Mouse (Mus musculus): ENCODE data around the gene Carmil2. TPM values are rescaled to one million over a fixed set of nuclear protein-coding genes. Genes with fewer than 3 reads are reported as not detected.
A peak's percentile ranks its signal among the peaks of the same experiment; 100 is the strongest.

Carmil2 gene
- polyA plus RNA-seq, 1 experiment from 2014 or later: 9.7 TPM

DNA sequence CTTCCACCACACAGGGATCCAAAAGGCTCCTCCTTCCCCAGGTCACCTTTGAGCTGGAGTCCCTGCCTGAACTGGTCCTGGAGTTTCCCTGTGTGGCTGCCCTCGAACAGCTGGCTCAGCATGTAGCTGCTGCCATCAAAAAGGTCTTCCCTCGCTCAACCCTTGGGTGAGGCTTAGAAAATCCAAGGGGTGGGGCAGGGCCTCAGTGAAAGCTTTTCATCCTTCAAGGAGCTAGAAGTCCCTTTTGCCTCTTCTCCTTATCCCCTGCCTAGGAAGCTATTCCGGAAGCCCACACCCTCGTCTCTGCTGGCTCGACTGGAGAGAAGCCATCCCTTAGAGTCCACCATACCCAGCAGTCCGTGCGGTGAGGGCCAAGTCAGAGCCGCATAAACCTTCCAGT lies 1.4 kb downstream of the Carmil2 start:
- H3K4me2 ChIP-seq (replicated peaks): no peak overlapping the region
- H3K9ac ChIP-seq: no peak overlapping the region
- no peaks in the 10 kb centered on the region for H3K9me3 ChIP-seq (replicated peaks)
- no peak for ATAC-seq (ENCODE audit: low FRiP score)
- no peak overlapping the region for H3K4me3 ChIP-seq
- peaks cover 7% of the 10 kb centered on the region for H3K4me1 ChIP-seq
- H3K27me3 ChIP-seq: no peaks in the 10 kb centered on the region
- H3K36me3 ChIP-seq: peaks cover 18% of the 10 kb centered on the region
- WGBS: 72% methylated on average over 8 of the region's 8 CpGs
- no peak overlapping the region for H3K27ac ChIP-seq

DNA sequence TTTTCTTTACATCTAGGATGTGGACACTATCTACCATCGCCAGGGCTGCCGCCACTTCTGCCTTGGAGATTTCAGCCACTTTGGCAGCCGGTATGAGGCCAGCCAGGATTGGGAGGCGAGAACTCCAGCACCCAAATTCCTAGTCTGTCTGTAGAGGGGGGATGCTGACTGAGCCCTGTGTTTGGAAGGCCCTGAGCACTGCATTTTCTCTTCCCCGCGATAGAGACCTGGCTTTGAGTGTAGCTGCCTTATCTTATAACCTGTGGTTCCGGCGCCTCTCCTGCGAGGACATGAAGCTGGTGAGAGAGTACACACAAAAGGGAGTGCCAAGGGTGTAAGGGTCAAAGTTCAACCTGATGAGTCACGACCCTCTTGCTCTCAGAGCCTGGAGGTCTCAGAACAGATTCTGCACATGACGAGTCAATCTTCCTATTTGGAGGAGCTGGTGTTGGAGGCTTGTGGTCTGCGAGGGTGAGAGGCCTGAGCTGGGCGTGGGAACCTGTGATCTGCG lies 2.2 kb downstream of the Carmil2 start:
- Histone ChIP-seq H3K27ac (no peak overlapping the region), H3K4me1 (peaks cover 7% of the 10 kb centered on the region), H3K4me2 (replicated peaks) (no peak overlapping the region), H3K9me3 (replicated peaks) (no peaks in the 10 kb centered on the region), H3K9ac (no peak overlapping the region), H3K36me3 (peaks cover 16% of the 10 kb centered on the region), H3K27me3 (no peaks in the 10 kb centered on the region), H3K4me3 (no peak overlapping the region)
- no peak for ATAC-seq (ENCODE audit: low FRiP score)
- 70% methylated on average over 14 of the region's 14 CpGs for WGBS

DNA sequence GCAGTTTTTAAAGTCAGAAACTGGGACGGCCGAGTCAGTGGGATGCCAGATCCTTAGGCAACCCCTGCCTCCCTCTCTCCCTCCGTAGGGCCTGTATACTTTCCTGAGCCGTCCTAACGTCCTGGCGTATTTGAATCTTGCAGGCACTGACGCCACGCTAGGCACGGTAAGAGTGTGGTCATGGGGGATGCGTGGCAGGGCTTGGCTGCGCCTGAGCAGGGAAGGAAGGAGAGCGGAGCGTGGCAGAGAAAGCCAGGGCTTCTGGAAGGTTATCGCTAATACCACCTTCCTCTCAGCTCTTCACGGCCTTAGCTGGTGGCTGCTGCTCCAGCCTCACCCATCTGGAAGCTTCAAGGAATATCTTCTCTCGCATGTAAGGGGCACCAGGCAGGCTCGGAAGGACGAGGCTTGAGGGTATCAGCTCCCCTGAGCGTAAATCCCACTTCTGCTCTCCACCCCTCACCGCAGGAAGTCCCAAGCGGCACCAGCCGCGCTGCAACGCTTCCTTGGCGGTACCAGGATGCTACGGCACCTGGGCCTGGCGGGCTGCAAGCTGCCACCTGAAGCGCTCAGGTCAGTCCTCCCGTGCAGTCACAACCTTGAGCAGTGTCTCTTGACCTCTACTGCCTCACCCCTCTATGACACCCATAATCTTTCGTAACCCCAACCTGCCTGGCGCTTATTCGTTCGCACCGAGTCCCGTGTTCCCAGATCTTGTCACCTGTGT lies 3.3 kb downstream of the Carmil2 start:
- H3K4me3 ChIP-seq: no peak overlapping the region
- no peak for ATAC-seq (ENCODE audit: low FRiP score)
- 64% methylated on average over 35 of the region's 35 CpGs for WGBS
- peaks cover 17% of the 10 kb centered on the region for H3K4me1 ChIP-seq
- H3K4me2 ChIP-seq (replicated peaks): no peak overlapping the region
- peaks cover 4% of the 10 kb centered on the region; the same call in 1 of the 2 replicates for H3K36me3 ChIP-seq
- no peak overlapping the region for H3K27ac ChIP-seq
- H3K9ac ChIP-seq: no peak overlapping the region
- H3K9me3 ChIP-seq (replicated peaks): no peaks in the 10 kb centered on the region
- H3K27me3 ChIP-seq: no peaks in the 10 kb centered on the region

DNA sequence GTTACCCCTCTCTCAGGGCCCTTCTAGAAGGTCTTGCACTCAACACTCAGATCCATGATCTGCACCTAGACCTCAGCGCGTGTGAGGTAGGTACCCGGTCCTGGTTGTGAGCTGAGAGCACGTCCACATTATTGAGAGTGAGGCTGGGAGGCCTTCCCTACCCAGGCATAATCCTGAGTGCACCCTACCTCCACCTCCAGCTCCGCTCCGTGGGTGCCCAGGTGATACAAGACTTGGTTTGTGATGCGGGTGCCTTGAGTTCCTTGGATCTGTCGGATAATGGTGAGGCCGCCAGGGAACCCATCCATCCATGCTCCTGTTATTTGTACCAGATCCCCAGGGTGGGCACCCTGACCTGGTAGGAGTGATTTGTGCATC lies 3.9 kb downstream of the Carmil2 start:
- H3K4me2 ChIP-seq (replicated peaks): no peak overlapping the region
- H3K4me3 ChIP-seq: no peak overlapping the region
- H3K27ac ChIP-seq: no peak overlapping the region
- H3K36me3 ChIP-seq: 0 out of 2 replicates have a peak, but pooled peaks cover 4% of the 10 kb centered on the region
- H3K27me3 ChIP-seq: no peaks in the 10 kb centered on the region
- H3K4me1 ChIP-seq: peaks cover 22% of the 10 kb centered on the region
- no peaks in the 10 kb centered on the region for H3K9me3 ChIP-seq (replicated peaks)
- no peak for ATAC-seq (ENCODE audit: low FRiP score)
- 89% methylated on average over 9 of the region's 9 CpGs for WGBS
- H3K9ac ChIP-seq: no peak overlapping the region

DNA sequence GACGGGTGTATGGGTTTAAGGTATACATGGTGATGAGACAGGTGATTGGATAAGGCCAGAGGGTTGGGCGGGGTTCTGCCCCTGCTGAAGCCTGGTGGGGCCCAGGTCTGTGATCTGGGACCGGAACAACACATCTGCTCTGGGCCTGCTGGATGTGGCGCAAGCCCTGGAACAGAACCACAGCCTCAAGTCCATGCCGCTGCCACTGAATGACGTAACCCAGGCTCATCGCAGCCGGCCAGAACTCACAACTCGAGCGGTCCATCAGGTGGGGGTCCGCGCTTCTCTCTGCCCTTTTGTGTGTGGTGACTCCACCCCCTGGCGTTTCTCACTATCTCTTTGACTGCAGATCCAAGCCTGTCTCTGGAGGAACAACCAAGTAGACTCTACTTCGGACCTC lies 4.9 kb downstream of the Carmil2 start:
- Histone ChIP-seq H3K27ac (no peak overlapping the region), H3K36me3 (peaks cover 4% of the 10 kb centered on the region; the same call in 1 of the 2 replicates), H3K9ac (no peak overlapping the region), H3K4me1 (peaks cover 25% of the 10 kb centered on the region), H3K4me3 (no peak overlapping the region), H3K9me3 (replicated peaks) (no peaks in the 10 kb centered on the region), H3K4me2 (replicated peaks) (no peak overlapping the region), H3K27me3 (no peaks in the 10 kb centered on the region)
- 83% methylated on average over 14 of the region's 14 CpGs for WGBS
- ATAC-seq (ENCODE audit: low FRiP score): no peak

DNA sequence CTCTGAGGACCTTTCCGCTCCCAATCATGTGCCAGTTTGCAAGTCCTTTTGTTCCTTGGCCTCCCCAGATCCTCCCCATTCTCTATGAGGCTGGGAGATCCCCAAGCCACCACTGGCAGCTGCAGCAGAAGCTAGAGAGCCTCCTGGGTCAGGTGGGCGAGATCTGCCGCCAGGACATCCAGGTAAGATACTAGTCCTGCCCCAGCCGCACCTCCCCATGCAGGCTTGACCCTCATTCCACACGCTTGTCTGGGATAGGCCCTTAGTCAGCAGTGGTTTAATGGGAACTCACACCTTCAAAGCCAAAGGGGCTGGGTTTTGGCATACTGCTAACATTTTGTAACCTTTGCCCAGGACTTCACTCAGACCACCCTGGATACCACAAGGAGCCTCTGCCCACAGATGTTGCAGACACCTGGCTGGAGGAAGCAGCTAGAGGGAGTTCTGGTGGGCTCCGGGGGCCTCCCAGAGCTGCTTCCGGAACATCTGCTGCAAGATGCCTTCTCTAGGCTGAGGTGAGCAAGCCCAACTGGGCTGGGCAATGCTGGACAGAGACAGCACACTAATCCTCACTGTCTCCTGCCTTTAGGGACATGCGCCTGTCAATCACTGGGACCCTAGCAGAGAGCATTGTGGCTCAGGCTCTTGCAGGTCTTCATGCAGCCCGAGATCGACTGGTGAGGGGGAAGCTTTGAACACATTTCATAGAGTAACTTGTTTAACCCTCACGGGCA lies 6.5 kb downstream of the Carmil2 start:
- H3K9me3 ChIP-seq (replicated peaks): no peaks in the 10 kb centered on the region
- no peak for ATAC-seq (ENCODE audit: low FRiP score)
- no peak overlapping the region for H3K4me3 ChIP-seq
- H3K9ac ChIP-seq: no peak overlapping the region
- H3K36me3 ChIP-seq: peaks cover 21% of the 10 kb centered on the region
- H3K4me1 ChIP-seq: peaks cover 22% of the 10 kb centered on the region
- H3K27ac ChIP-seq: no peak overlapping the region
- WGBS: 93% methylated on average over 11 of the region's 11 CpGs
- H3K4me2 ChIP-seq (replicated peaks): no peak overlapping the region
- no peaks in the 10 kb centered on the region for H3K27me3 ChIP-seq

DNA sequence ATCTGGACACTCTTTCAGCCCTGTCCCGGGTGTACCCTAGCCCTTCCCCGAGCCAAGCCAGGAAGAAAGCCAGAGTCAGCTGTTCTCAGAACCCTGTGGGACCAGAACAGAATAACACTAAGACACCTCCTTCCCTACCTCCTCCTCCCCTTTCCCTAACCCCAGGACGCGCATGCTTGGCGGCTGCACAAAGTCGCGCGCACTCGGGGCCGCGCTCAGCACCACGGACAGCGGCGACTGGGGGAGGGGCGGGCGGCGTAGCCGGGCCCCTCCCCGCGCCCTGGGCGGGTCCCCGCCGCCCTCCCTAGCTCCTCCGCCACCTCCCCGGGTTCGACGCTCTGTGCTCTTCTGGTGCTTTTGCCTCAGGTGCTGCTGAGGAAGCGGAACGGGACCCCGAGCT lies 7.6 kb downstream of the Carmil2 start:
- WGBS: 2% methylated on average over 30 of the region's 30 CpGs
- ATAC-seq (ENCODE audit: low FRiP score): peak; percentile 56
- H3K4me3 ChIP-seq: peak overlapping the region; percentile 62
- H3K36me3 ChIP-seq: peaks cover 31% of the 10 kb centered on the region
- no peaks in the 10 kb centered on the region for H3K9me3 ChIP-seq (replicated peaks)
- H3K4me2 ChIP-seq (replicated peaks): peak overlapping the region; percentile 90
- peak overlapping the region; percentile 83 for H3K27ac ChIP-seq
- peaks cover 22% of the 10 kb centered on the region for H3K4me1 ChIP-seq
- H3K27me3 ChIP-seq: no peaks in the 10 kb centered on the region
- H3K9ac ChIP-seq: peak overlapping the region; percentile 77

DNA sequence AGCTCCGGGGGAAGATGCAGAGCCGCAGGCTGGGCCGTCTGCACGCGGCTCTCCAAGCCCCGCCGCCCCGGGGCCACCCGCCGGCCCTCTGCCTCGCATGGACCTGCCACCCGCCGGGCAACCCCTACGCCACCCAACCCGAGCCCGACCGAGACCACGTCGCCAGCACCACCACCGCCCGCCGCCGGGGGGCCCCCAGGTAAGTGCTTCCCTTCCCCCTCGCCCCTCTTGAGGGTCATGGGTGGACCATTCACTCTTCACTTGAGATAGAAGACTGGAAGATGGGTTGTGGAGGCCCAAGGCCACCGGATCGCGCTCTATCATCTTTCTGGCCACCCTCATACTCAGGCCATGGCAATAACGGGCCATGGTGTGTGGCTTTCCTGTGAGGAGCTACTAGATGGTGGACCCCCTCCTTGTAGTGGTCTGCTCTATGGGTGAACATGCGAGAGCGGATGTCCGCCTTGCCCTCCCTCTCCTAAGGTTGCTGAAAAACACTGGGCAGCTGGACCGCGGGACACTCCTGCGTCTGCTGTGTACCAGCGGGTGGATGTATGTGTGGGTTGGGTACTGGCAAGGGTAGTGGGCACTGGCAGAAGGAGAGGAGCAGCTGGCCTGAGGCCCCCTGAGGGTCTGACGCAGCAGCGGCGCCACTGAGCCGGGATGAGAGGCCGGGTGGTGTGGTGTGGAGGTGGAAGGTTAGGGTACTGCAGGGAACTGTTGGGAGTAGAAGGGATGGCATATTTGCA lies 8.2 kb downstream of the Carmil2 start:
- no peaks in the 10 kb centered on the region for H3K27me3 ChIP-seq
- H3K4me3 ChIP-seq: peak overlapping the region; percentile 62
- peak overlapping the region; percentile 77 for H3K9ac ChIP-seq
- peak overlapping the region; percentile 83 for H3K27ac ChIP-seq
- peaks cover 34% of the 10 kb centered on the region for H3K36me3 ChIP-seq
- H3K4me1 ChIP-seq: peaks cover 22% of the 10 kb centered on the region
- peak; percentile 64 for ATAC-seq (ENCODE audit: low FRiP score)
- WGBS: 7% methylated on average over 38 of the region's 40 CpGs
- peak overlapping the region; percentile 90 for H3K4me2 ChIP-seq (replicated peaks)
- no peaks in the 10 kb centered on the region for H3K9me3 ChIP-seq (replicated peaks)

DNA sequence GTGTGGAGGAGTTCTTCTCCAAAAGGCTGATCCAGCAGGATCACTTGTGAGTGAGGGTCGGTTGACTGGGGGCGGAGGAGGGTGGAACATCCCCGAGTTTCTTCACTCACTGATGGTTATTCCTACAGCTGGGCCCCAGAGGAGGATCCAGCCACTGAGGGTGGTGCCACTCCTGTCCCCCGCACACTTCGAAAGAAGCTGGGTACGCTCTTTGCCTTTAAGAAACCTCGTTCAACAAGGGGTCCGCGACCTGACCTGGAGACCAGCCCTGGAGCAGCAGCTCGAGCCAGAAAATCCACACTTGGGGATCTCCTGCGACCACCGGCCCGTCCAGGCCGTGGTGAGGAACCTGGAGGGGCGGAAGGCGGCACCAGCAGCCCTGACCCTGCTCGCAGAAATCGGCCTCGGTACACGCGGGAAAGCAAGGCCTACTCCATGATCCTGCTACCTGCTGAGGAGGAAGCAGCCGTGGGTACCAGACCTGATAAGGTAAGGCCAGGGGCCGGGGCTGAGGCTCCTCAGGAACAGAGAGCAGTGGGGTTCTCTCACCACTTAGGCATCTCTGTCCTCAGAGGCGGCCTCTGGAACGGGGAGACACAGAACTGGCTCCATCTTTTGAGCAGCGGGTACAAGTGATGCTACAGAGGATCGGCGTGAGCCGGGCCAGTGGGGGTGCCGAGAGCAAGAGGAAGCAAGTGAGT lies 9.2 kb downstream of the Carmil2 start:
- H3K9ac ChIP-seq: peak overlapping the region; percentile 77

DNA sequence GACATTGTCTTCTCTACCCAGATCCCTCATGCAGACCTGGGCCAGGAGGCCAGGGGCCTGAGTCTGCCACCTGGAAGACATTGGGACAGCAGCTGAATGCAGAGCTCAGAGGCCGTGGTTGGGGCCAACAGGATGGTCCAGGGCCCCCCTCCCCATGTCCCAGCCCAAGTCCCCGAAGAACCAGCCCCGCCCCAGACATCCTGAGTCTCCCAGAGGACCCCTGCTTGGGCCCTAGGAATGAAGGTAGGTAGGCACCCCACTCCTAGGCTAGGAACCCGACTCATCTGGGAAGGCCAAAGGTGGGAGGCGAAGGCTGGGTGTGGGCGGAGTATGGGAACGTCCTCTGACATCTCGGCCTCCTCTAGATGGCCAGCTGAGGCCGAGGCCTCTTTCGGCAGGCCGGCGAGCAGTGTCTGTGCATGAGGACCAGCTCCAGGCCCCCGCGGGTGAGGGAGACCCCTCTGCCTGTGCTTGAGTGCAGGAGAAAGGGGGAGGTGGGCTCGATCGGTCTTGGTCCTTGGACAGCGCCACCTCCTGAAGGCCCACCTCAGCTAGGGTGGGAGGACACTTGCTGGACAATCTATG lies 11.2 kb downstream of the Carmil2 start:
- no peak overlapping the region for H3K4me3 ChIP-seq
- no peaks in the 10 kb centered on the region for H3K9me3 ChIP-seq (replicated peaks)
- no peak overlapping the region for H3K9ac ChIP-seq
- H3K36me3 ChIP-seq: peaks cover 40% of the 10 kb centered on the region
- no peaks in the 10 kb centered on the region for H3K27me3 ChIP-seq
- H3K27ac ChIP-seq: no peak overlapping the region
- ATAC-seq (ENCODE audit: low FRiP score): no peak
- WGBS: 92% methylated on average over 17 of the region's 17 CpGs
- peaks cover 40% of the 10 kb centered on the region for H3K4me1 ChIP-seq
- no peak overlapping the region; the same call in 1 of the 2 replicates for H3K4me2 ChIP-seq (replicated peaks)

More for the DNA sequence above, 9.2 kb downstream of the Carmil2 start:
- Histone ChIP-seq H3K27me3 (no peaks in the 10 kb centered on the region), H3K4me1 (peaks cover 31% of the 10 kb centered on the region), H3K36me3 (peaks cover 40% of the 10 kb centered on the region), H3K4me2 (replicated peaks) (peak overlapping the region; percentile 90), H3K4me3 (peak overlapping the region; percentile 62), H3K9me3 (replicated peaks) (no peaks in the 10 kb centered on the region), H3K27ac (peak overlapping the region; percentile 83; the same call in 1 of the 2 replicates)
- ATAC-seq (ENCODE audit: low FRiP score): no peak
- WGBS: 79% methylated on average over 30 of the region's 30 CpGs

DNA sequence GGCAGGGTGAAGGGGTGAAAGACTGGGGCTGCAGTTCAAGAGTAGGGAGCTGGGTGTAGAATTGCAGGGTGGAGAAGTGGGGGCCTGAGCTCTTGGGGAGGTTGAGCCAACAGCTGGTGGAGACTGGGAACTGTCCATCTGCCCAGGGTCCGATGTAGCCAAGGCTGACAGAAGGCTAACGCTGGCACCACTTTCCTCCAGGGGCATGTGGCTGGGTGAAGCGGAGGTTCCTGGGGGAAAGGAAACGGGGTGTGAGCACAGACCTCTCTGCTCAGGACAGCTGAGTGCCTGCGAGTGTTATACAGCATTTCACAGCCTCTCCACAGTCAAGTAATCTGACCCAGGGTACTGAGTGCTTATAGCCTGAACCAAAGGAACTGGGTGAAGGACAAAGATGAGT lies 12.7 kb downstream of the Carmil2 start:
- no peaks in the 10 kb centered on the region for H3K9me3 ChIP-seq (replicated peaks)
- H3K4me1 ChIP-seq: peaks cover 41% of the 10 kb centered on the region
- no peak overlapping the region for H3K4me2 ChIP-seq (replicated peaks)
- peaks cover 45% of the 10 kb centered on the region for H3K36me3 ChIP-seq
- no peaks in the 10 kb centered on the region for H3K27me3 ChIP-seq
- no peak overlapping the region for H3K4me3 ChIP-seq
- no peak for ATAC-seq (ENCODE audit: low FRiP score)
- no peak overlapping the region for H3K27ac ChIP-seq
- 94% methylated on average over 5 of the region's 5 CpGs for WGBS
- no peak overlapping the region for H3K9ac ChIP-seq
